Mouse (Mus musculus): Measurements from ENCODE around the gene Gm43518. TPM values are rescaled to one million over a fixed set of nuclear protein-coding genes. Genes with fewer than 3 reads are reported as not detected.

The Gm43518 gene
- total RNA-seq, 2 experiments from 2014 or later: 0.63 to 1.1 TPM

DNA sequence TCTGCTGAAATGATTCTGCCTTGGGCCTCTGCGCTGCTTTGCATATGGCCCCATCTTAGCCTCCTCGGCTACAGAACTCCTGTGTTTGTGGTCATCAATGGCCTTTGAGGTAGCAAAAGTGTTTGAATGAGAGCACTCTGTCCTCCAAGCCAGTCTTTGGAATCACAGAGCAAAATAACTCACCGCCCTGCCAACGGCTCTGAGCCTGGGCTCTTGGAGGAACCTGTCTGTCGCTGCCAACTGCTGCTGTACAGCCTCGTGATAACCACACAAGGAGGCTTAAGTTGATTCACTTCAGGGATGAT, 54.0 kb downstream of the Gm43518 start:
- Histone ChIP-seq H3K27ac (peak overlapping the region; percentile 51; the same call in 1 of the 2 replicates), H3K4me3 (no peak overlapping the region)
- no peak for TF ChIP-seq CTCF (IDR thresholded peaks at IDR 0.05)
- no peak for DNase-seq (ENCODE audit: extremely low spot score in 1 of 2, low spot score in 2 of 2)
- intact Hi-C loops (cut with DNase I): no loop called here

DNA sequence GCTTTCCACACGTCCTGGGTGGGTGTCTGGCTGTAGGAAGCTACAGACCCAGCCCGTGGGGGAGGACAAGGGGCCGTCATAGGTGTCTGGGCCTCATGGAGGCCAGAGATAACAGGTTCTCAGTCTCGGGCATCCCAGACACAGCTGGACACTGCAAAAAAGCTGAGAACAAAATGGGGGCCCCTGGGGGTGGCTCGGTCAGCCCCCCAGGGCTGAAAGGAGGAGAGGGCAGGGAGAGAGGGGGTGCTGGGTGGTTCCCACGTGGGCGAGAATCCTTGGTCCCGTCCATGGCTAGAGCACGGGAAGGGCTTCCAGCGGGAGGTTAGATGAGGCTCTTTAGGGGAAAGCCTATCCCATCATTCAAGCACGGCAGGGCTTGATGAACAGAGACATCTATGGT, 55.6 kb downstream of the Gm43518 start:
- DNase-seq (ENCODE audit: extremely low spot score in 1 of 2, low spot score in 2 of 2): no peak
- H3K4me3 ChIP-seq: no peak overlapping the region
- intact Hi-C loops (cut with DNase I): no loop called here
- H3K27ac ChIP-seq: no peak overlapping the region
- TF ChIP-seq CTCF (IDR thresholded peaks at IDR 0.05): no peak

DNA sequence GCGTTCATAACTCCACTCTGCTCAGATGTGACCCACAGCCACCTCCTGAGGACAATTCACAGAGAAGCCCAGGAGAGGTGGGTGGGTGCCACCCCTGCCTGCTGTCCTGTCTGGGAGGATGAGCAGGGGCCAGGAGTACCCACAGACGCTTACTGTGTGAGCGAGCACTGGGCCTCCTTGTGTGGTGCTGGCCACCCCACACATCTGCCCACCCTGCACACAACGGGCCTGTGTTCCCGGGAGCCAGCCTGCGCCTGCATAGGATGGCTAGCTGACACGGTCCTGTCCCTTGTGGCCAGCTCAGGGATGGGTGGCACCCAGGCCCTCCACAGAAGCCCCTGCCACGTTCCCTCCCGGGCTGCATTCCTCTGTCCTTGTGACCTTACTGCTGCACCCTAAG, 58.2 kb downstream of the Gm43518 start:
- intact Hi-C loops (cut with DNase I): no loop called here

DNA sequence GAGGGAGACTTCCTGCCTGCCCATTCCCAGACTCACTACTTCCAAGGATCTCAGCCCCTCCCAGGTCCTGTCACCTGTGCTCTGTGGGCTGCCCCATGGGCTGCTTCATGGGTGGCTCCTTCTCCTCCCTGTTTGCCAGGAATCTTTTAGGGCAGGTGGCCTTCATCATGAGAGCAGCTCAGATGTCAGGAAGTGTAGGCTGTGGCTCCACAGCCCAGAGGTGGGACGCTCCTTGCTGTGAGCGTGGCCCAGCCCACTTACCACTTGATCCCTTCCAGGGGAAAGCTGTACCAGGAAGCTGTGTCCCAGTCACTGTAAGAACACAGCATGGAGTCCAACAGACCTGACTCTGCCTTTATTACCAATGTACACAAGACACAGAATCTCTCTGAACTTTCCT, 59.7 kb downstream of the Gm43518 start:
- no peak for TF ChIP-seq CTCF (IDR thresholded peaks at IDR 0.05)
- intact Hi-C loops (cut with DNase I): no loop called here
- DNase-seq (ENCODE audit: extremely low spot score in 1 of 2, low spot score in 2 of 2): no peak
- Histone ChIP-seq H3K27ac (no peak overlapping the region), H3K4me3 (no peak overlapping the region)

More for the DNA sequence above, 58.2 kb downstream of the Gm43518 start:
- peak; percentile 1; the same call in 1 of the 2 replicates for TF ChIP-seq CTCF (IDR thresholded peaks at IDR 0.05)
- Histone ChIP-seq H3K27ac (peak overlapping the region; percentile 50; the same call in 1 of the 2 replicates), H3K4me3 (no peak overlapping the region)
- DNase-seq (ENCODE audit: extremely low spot score in 1 of 2, low spot score in 2 of 2): no peak

DNA sequence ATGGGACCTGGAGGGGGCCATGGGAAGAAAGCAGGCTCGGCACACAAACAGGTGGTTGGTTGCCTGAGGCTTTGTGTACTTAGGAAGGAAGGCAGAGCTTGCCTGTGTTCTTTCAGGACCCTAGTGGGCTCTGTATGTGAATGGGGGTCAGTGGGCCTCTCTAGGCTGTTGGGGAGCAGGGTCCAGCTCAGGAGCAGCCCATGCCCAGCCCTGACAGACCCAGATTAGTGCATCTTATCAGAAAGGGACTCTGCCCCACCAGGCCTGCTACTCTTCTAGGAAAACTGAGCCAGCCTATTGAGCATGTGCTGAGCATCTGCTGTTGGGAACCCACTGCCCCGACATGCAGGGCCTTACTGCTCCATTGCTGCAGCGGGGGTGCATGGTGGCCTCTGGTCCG, 60.3 kb downstream of the Gm43518 start:
- no peak for TF ChIP-seq CTCF (IDR thresholded peaks at IDR 0.05)
- Histone ChIP-seq H3K4me3 (no peak overlapping the region), H3K27ac (no peak overlapping the region)
- no peak for DNase-seq (ENCODE audit: extremely low spot score in 1 of 2, low spot score in 2 of 2)
- intact Hi-C loops (cut with DNase I): no loop called here

Other genes with a start within 250 kb of the Gm43518 start
- 100 to 1,000 TPM; 139 TPM for gene Clip1, start 242.8 kb upstream of the Gm43518 start, total RNA-seq (2021)
- 10 to 100 TPM; 40.5 to 47.3 TPM for gene Zcchc8, start 206.3 kb upstream of the Gm43518 start, total RNA-seq (2021)
- gene Rsrc2, start 178.0 kb upstream of the Gm43518 start, total RNA-seq (2021): 10 to 100 TPM; 84.2 to 84.8 TPM
- 1 to 10 TPM in 1 of 2 experiments, under 1 TPM in 1; 0.68 to 1.1 TPM for gene Kntc1, start 177.7 kb upstream of the Gm43518 start, total RNA-seq (2021)
- gene Hcar2, start 61.9 kb upstream of the Gm43518 start, total RNA-seq (2021): not detected
- 1 to 10 TPM; 1.5 TPM for gene Hcar1, start 47.4 kb upstream of the Gm43518 start, total RNA-seq (2021)
- gene Denr, start 20.2 kb upstream of the Gm43518 start, total RNA-seq (2021): 10 to 100 TPM; 66.0 to 68.7 TPM
- gene Ccdc62, start 3.3 kb downstream of the Gm43518 start, total RNA-seq (2021): 1 to 10 TPM; 2.9 to 4.1 TPM
- 10 to 100 TPM; 68.3 to 74.2 TPM for gene Hip1r, start 46.2 kb downstream of the Gm43518 start, total RNA-seq (2021)
- gene Vps37b, start 104.9 kb downstream of the Gm43518 start, total RNA-seq (2021): 10 to 100 TPM; 46.1 to 47.3 TPM
- gene Abcb9, start 168.4 kb downstream of the Gm43518 start, total RNA-seq (2021): 10 to 100 TPM; 55.0 to 57.3 TPM
- gene Ogfod2, start 184.9 kb downstream of the Gm43518 start, total RNA-seq (2021): 10 to 100 TPM; 35.4 to 39.1 TPM
- 10 to 100 TPM; 46.7 to 52.1 TPM for gene Arl6ip4, start 188.7 kb downstream of the Gm43518 start, total RNA-seq (2021)